Mouse (Mus musculus): Measurements from ENCODE around the gene Nrde2. TPM values are rescaled to one million over a fixed set of nuclear protein-coding genes. Genes with fewer than 3 reads are reported as not detected.

Nrde2 gene
- total RNA-seq, 2 experiments from 2014 or later: 11.1 to 34.4 TPM

- ATAC-seq (replicated peaks; ENCODE audit: poor library complexity, severe bottlenecking): no peak
Observed at GRCm38 (mm10) chr12:100182676-100183075, 23.2 kb upstream of the Nrde2 start.

GRCm38 (mm10) chr12:100180802-100181201 is 21.3 kb upstream of the Nrde2 start:
- ATAC-seq (replicated peaks; ENCODE audit: poor library complexity, severe bottlenecking): no peak

- ATAC-seq (replicated peaks; ENCODE audit: poor library complexity, severe bottlenecking): no peak
Observed at GRCm38 (mm10) chr12:100178898-100179440, 19.5 kb upstream of the Nrde2 start.

- no peak for ATAC-seq (replicated peaks; ENCODE audit: poor library complexity, severe bottlenecking)
Observed at GRCm38 (mm10) chr12:100176469-100177056, 17.1 kb upstream of the Nrde2 start.

GRCm38 (mm10) chr12:100172481-100172880 is 13.0 kb upstream of the Nrde2 start:
- no peak for ATAC-seq (replicated peaks; ENCODE audit: poor library complexity, severe bottlenecking)

- peak; percentile 93 for ATAC-seq (replicated peaks; ENCODE audit: poor library complexity, severe bottlenecking)
Observed at GRCm38 (mm10) chr12:100167931-100168871, 8.7 kb upstream of the Nrde2 start.

GRCm38 (mm10) chr12:100167502-100167901 is 8.0 kb upstream of the Nrde2 start:
- ATAC-seq (replicated peaks; ENCODE audit: poor library complexity, severe bottlenecking): no peak

GRCm38 (mm10) chr12:100166939-100167338 is 7.5 kb upstream of the Nrde2 start:
- ATAC-seq (replicated peaks; ENCODE audit: poor library complexity, severe bottlenecking): no peak

GRCm38 (mm10) chr12:100166177-100166576 is 6.7 kb upstream of the Nrde2 start:
- peak; percentile 41; the same call in 1 of the 2 replicates for ATAC-seq (replicated peaks; ENCODE audit: poor library complexity, severe bottlenecking)

GRCm38 (mm10) chr12:100164991-100165500 is 5.6 kb upstream of the Nrde2 start:
- ATAC-seq (replicated peaks; ENCODE audit: poor library complexity, severe bottlenecking): no peak

GRCm38 (mm10) chr12:100152466-100152865 is 7.0 kb downstream of the Nrde2 start:
- ATAC-seq (replicated peaks; ENCODE audit: poor library complexity, severe bottlenecking): no peak

- ATAC-seq (replicated peaks; ENCODE audit: poor library complexity, severe bottlenecking): no peak
Observed at GRCm38 (mm10) chr12:100144269-100144668, 15.2 kb downstream of the Nrde2 start.

- no peak for ATAC-seq (replicated peaks; ENCODE audit: poor library complexity, severe bottlenecking)
Observed at GRCm38 (mm10) chr12:100143737-100144136, 15.7 kb downstream of the Nrde2 start.

- no peak for ATAC-seq (replicated peaks; ENCODE audit: poor library complexity, severe bottlenecking)
Observed at GRCm38 (mm10) chr12:100142848-100143523, 16.5 kb downstream of the Nrde2 start.

GRCm38 (mm10) chr12:100135117-100135516 is 24.3 kb downstream of the Nrde2 start:
- no peak for ATAC-seq (replicated peaks; ENCODE audit: poor library complexity, severe bottlenecking)

GRCm38 (mm10) chr12:100134395-100134936 is 25.0 kb downstream of the Nrde2 start:
- no peak for ATAC-seq (replicated peaks; ENCODE audit: poor library complexity, severe bottlenecking)

GRCm38 (mm10) chr12:100131655-100132054 is 27.8 kb downstream of the Nrde2 start:
- ATAC-seq (replicated peaks; ENCODE audit: poor library complexity, severe bottlenecking): peak; percentile 78

GRCm38 (mm10) chr12:100131167-100131566 is 28.3 kb downstream of the Nrde2 start:
- no peak for ATAC-seq (replicated peaks; ENCODE audit: poor library complexity, severe bottlenecking)

- no peak for ATAC-seq (replicated peaks; ENCODE audit: poor library complexity, severe bottlenecking)
Observed at GRCm38 (mm10) chr12:100128961-100129360, 30.5 kb downstream of the Nrde2 start.

- ATAC-seq (replicated peaks; ENCODE audit: poor library complexity, severe bottlenecking): no peak
Observed at GRCm38 (mm10) chr12:100128522-100128921, 30.9 kb downstream of the Nrde2 start.

All from granulocyte monocyte progenitor cell, adult 5-6 weeks (primary cell).